Mouse (Mus musculus) stomach, postnatal 0 days (tissue): ENCODE measurements around the gene Rhbdd1.

Source experiments
- CTCF ChIP-seq: IDR thresholded peaks from 2 replicates; pipeline ENCODE4 v1.5.1; 2016; ENCODE audit warnings: antibody characterized with exemption, low read depth, mild to moderate bottlenecking, moderate library complexity
- EP300 ChIP-seq: optimal IDR thresholded peaks from 2 replicates; pipeline ENCODE3; 2016; ENCODE audit warnings: antibody characterized with exemption

GRCm38 (mm10) chr1:82459350-82459749 is 143.1 kb downstream of the Rhbdd1 start:
- TF ChIP-seq CTCF, result no peak
- no peak for TF ChIP-seq EP300
